Mouse (Mus musculus) forebrain, postnatal 0 days (tissue): ENCODE results near the gene Nmnat2. TPM values are rescaled to one million over a fixed set of nuclear protein-coding genes. Genes with fewer than 3 reads are reported as not detected.
A peak's percentile ranks its signal among the peaks of the same experiment; 100 is the strongest.

Source experiments
- ATAC-seq: fragments of 200-750 bp; cut with Nextera tagmentation; 2 replicates; pipeline ENCODE4 v1.8.0; 2017; ENCODE audit warnings: mild to moderate bottlenecking, moderate library complexity
- DNase-seq: peaks from one replicate; pipeline ENCODE4 v3.0.0-alpha.2; 2015
- H3K27ac ChIP-seq: fragments of 300-500 bp; sonication (generic); 2 replicates; pipeline ENCODE4 v1.5.1; 2014; ENCODE audit warnings: low read depth, mild to moderate bottlenecking, antibody characterized with exemption, low read length, moderate library complexity, mixed read lengths
- H3K27me3 ChIP-seq: fragments of 300-500 bp; sonication (generic); 2 replicates; pipeline ENCODE4 v1.6.1; 2014; ENCODE audit warnings: mild to moderate bottlenecking, low read length, mixed read lengths; ENCODE audit not compliant: insufficient read depth
- H3K36me3 ChIP-seq: fragments of 300-500 bp; sonication (generic); 2 replicates; pipeline ENCODE4 v1.6.1; 2014; ENCODE audit warnings: mild to moderate bottlenecking, moderate library complexity; ENCODE audit not compliant: insufficient read depth
- H3K4me1 ChIP-seq: fragments of 300-500 bp; sonication (generic); 2 replicates; pipeline ENCODE4 v1.6.1; 2014; ENCODE audit warnings: antibody characterized with exemption; ENCODE audit not compliant: insufficient read depth
- H3K4me2 ChIP-seq: fragments of 300-500 bp; sonication (generic); 2 replicates; pipeline ENCODE4 v1.6.1; 2014; ENCODE audit warnings: low read depth, mild to moderate bottlenecking, moderate library complexity
- H3K4me3 ChIP-seq: fragments of 300-500 bp; sonication (generic); 2 replicates; pipeline ENCODE4 v1.5.1; 2014; ENCODE audit warnings: low read depth, low read length, mixed read lengths
- H3K9ac ChIP-seq: fragments of 300-500 bp; sonication (generic); 2 replicates; pipeline ENCODE4 v1.6.1; 2014; ENCODE audit warnings: mild to moderate bottlenecking
- H3K9me3 ChIP-seq: fragments of 300-500 bp; sonication (generic); 2 replicates; pipeline ENCODE4 v1.6.1; 2016; ENCODE audit warnings: low read length
- CTCF ChIP-seq: sonication (generic); IDR thresholded peaks from 2 replicates; pipeline ENCODE4 v1.5.1; 2016; ENCODE audit warnings: antibody characterized with exemption, control low read depth, low read depth
- WGBS: fragments of 180-500 bp; shearing (Covaris S2); extraction: QIAGEN DNeasy Blood & Tissue Kit; methylation state at CpG from one replicate; pipeline ENCODE4 v1.1.7; 2014; 5-methylcytosine and 5-hydroxymethylcytosine counted together
- polyA plus RNA-seq: library from polyadenylated mRNA; unstranded; fragments of >200 nt; fragmentation: Nextera tagmentation; extraction: Ambion mirVana; gene quantifications from 2 replicates; pipeline ENCODE4 v1.2.1, GENCODE M21; 2015
- total RNA-seq: library from RNA; depleted of rRNA; stranded (reverse); fragments of >200 nt; gene quantifications from 2 replicates; pipeline ENCODE4 v1.2.3, GENCODE M21; 2014; rRNA removed

The Nmnat2 gene
- total RNA-seq (129 and 142 TPM in 2 replicates), polyA plus RNA-seq (62.0 and 81.8 TPM in 2 replicates)

GRCm38 (mm10) chr1:152954821-152955523, at the start of gene Nmnat2:
TSS of gene Nmnat2 (plus strand) at chr1:152954993.
- Histone ChIP-seq H3K36me3 (no peaks in the 10 kb centered on the region), H3K9ac (peak within 1 kb of the TSS; percentile 76), H3K27me3 (no peaks in the 10 kb centered on the region; the same call in 1 of the 2 replicates), H3K4me2 (peak within 1 kb of the TSS; percentile 81), H3K4me1 (peaks cover 6% of the 10 kb centered on the region; the same call in 1 of the 2 replicates), H3K27ac (peak within 1 kb of the TSS; percentile 94), H3K9me3 (no peaks in the 10 kb centered on the region), H3K4me3 (peak within 1 kb of the TSS; percentile 82)
- WGBS: under 1% methylated on average over 42 of the region's 42 CpGs
- TF ChIP-seq CTCF: no peak
- ATAC-seq: peak; percentile 94
- DNase-seq: peak; percentile 89

GRCm38 (mm10) chr1:152913483-152914460, 41.0 kb upstream of the Nmnat2 start:
- Histone ChIP-seq H3K4me3 (no peak overlapping the region), H3K36me3 (no peaks in the 10 kb centered on the region), H3K4me1 (0 out of 2 replicates have a peak, but pooled peaks cover 4% of the 10 kb centered on the region), H3K9me3 (no peaks in the 10 kb centered on the region), H3K27me3 (no peaks in the 10 kb centered on the region), H3K27ac (no peak overlapping the region), H3K4me2 (no peak overlapping the region), H3K9ac (no peak overlapping the region)
- TF ChIP-seq CTCF: no peak
- WGBS: 79% methylated on average over 6 of the region's 6 CpGs
- no peak for ATAC-seq
- no peak for DNase-seq

- DNase-seq (no peak), ATAC-seq (no peak)
- Histone ChIP-seq H3K36me3 (no peaks in the 10 kb centered on the region), H3K9ac (no peak overlapping the region), H3K4me1 (0 out of 2 replicates have a peak, but pooled peaks cover 4% of the 10 kb centered on the region), H3K27ac (no peak overlapping the region), H3K4me2 (no peak overlapping the region), H3K9me3 (no peaks in the 10 kb centered on the region), H3K27me3 (no peaks in the 10 kb centered on the region), H3K4me3 (no peak overlapping the region)
- TF ChIP-seq CTCF: no peak
- WGBS: 29% methylated on average over 5 of the region's 5 CpGs
Measured at GRCm38 (mm10) chr1:152915766-152916165, 39.0 kb upstream of the Nmnat2 start.

- Histone ChIP-seq H3K9me3 (no peaks in the 10 kb centered on the region), H3K27ac (no peak overlapping the region), H3K27me3 (no peaks in the 10 kb centered on the region), H3K4me3 (no peak overlapping the region), H3K4me1 (0 out of 2 replicates have a peak, but pooled peaks cover 4% of the 10 kb centered on the region), H3K36me3 (no peaks in the 10 kb centered on the region), H3K9ac (no peak overlapping the region), H3K4me2 (no peak overlapping the region)
- TF ChIP-seq CTCF: no peak
- 94% methylated on average over 5 of the region's 5 CpGs for whole genome bisulfite sequencing
- ATAC-seq (no peak), DNase-seq (no peak)
Measured at GRCm38 (mm10) chr1:152916936-152917335, 37.9 kb upstream of the Nmnat2 start.

GRCm38 (mm10) chr1:152917626-152918025, 37.2 kb upstream of the Nmnat2 start:
- H3K4me2 ChIP-seq: no peak overlapping the region
- H3K9ac ChIP-seq: no peak overlapping the region
- DNase-seq (no peak), ATAC-seq (no peak)
- TF ChIP-seq CTCF: no peak
- no peaks in the 10 kb centered on the region for H3K9me3 ChIP-seq
- H3K27me3 ChIP-seq: no peaks in the 10 kb centered on the region
- WGBS: 67% methylated on average over 4 of the region's 4 CpGs
- H3K36me3 ChIP-seq: no peaks in the 10 kb centered on the region
- no peak overlapping the region for H3K4me3 ChIP-seq
- H3K27ac ChIP-seq: no peak overlapping the region
- H3K4me1 ChIP-seq: 0 out of 2 replicates have a peak, but pooled peaks cover 4% of the 10 kb centered on the region

- Histone ChIP-seq H3K36me3 (no peaks in the 10 kb centered on the region), H3K4me2 (no peak overlapping the region), H3K9ac (no peak overlapping the region), H3K4me1 (no peaks in the 10 kb centered on the region), H3K9me3 (no peaks in the 10 kb centered on the region), H3K27ac (no peak overlapping the region), H3K27me3 (no peaks in the 10 kb centered on the region), H3K4me3 (no peak overlapping the region)
- ATAC-seq (no peak), DNase-seq (no peak)
- WGBS: 91% methylated on average over 3 of the region's 3 CpGs
- TF ChIP-seq CTCF: no peak
Measured at GRCm38 (mm10) chr1:152921786-152922185, 33.0 kb upstream of the Nmnat2 start.

- Histone ChIP-seq H3K36me3 (no peaks in the 10 kb centered on the region), H3K4me1 (no peaks in the 10 kb centered on the region), H3K9me3 (no peaks in the 10 kb centered on the region), H3K27me3 (no peaks in the 10 kb centered on the region), H3K4me2 (no peak overlapping the region), H3K4me3 (no peak overlapping the region), H3K9ac (no peak overlapping the region), H3K27ac (no peak overlapping the region)
- no peak for DNase-seq
- WGBS: 69% methylated on average over 11 of the region's 11 CpGs
- TF ChIP-seq CTCF: no peak
- ATAC-seq: no peak
Measured at GRCm38 (mm10) chr1:152933962-152934361, 20.8 kb upstream of the Nmnat2 start.
